Mouse (Mus musculus): ENCODE measurements around the gene Sema4a. TPM values are rescaled to one million over a fixed set of nuclear protein-coding genes. Genes with fewer than 3 reads are reported as not detected.

The Sema4a gene
- polyA plus RNA-seq, 1 experiment from 2014 or later = 11.8 TPM

DNA sequence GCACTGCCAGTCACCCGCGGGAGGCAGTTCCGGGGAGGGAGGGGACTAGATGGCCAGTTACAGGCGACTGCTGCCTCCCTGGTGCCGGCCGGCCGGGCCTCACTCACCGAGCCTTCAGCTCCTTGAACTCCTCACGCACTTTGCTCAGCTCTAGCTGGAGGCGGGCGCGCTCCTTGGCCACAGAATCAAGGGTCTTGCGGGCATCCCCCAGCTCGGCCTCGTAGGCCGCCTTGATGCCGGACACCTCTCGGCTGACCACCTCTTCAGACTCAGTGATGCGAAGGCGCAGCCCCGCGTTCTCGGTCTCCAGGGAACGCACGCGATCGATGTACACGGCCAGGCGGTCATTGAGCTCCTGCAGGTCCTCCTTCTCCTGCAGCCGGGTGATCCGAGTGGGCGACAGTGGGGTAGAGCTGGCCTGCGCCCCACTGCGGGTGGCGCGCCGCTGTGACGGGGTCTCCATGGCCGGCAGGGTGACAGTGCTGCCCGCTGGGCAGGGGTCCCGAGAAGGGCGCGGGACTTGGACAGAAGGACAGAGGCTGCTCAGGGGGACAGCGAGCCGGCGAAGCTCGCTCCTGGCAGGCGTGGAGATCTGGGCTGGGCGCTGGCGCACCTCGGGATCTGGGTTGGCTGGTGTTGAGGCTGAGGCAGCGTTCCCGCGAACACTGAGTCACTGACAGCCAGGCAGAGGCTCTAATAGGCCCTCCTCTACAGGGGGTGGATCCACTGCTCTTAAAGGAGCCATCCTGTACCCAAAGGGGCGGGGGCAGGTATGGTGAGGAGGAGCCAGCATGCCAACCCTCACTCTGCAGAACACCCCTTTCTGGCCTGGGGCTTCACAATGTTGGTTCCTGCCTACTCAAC is 41.9 kb upstream of the Sema4a start:
- H3K4me1 ChIP-seq (ENCODE audit: control insufficient read depth, insufficient read depth, low read length) = peaks cover 22% of the 10 kb centered on the region; the same call in 1 of the 2 replicates
- H3K4me3 ChIP-seq (ENCODE audit: low read depth, low read length) = peak overlapping the region; percentile 88
- H3K9me3 ChIP-seq (ENCODE audit: control insufficient read depth, low read depth, low read length) = no peaks in the 10 kb centered on the region
- peak overlapping the region; percentile 99 for H3K4me2 ChIP-seq (replicated peaks; ENCODE audit: low read depth, low read length)
- WGBS = under 1% methylated on average over 55 of the region's 55 CpGs
- H3K36me3 ChIP-seq (ENCODE audit: control insufficient read depth, insufficient read depth, low read length) = no peaks in the 10 kb centered on the region
- no peaks in the 10 kb centered on the region for H3K27me3 ChIP-seq (ENCODE audit: control insufficient read depth, insufficient read depth, low read length)
- peak; percentile 92 for ATAC-seq (ENCODE audit: insufficient number of reproducible peaks, insufficient read depth, low FRiP score, low read depth)
- peak overlapping the region; percentile 82 for H3K27ac ChIP-seq (ENCODE audit: low read length)
- peak overlapping the region; percentile 81 for H3K9ac ChIP-seq (replicated peaks; ENCODE audit: low read depth, low read length)

DNA sequence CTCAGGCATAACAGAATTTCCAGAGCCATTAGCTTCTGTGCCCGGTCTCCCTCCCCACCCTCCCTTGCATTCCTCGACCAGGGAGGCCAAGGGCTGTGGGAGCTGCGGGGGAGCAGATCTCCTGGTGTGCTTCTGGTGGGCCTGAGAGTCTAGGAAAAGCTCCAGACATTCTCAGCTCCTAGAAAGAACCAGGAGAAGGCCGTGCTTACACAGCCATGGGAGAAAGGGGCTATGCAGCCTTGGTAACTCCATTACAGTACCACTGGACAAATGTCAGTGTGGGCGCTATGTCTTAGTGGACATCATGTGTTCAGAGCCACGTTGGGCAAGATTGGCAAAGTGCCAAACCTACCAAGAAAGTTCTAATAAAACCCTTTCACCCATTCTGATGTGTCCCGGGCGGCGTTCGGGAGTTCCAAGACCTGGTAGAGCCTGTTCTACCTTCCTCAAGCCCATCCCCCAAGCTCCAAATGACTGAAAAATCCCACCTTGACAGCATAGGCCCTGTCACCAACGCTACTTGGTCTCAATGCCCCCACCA is 41.1 kb upstream of the Sema4a start:
- Histone ChIP-seq H3K9me3 (ENCODE audit: control insufficient read depth, low read depth, low read length) (no peaks in the 10 kb centered on the region), H3K4me2 (replicated peaks; ENCODE audit: low read depth, low read length) (peak overlapping the region; percentile 99), H3K4me1 (ENCODE audit: control insufficient read depth, insufficient read depth, low read length) (peaks cover 22% of the 10 kb centered on the region; the same call in 1 of the 2 replicates), H3K27me3 (ENCODE audit: control insufficient read depth, insufficient read depth, low read length) (no peaks in the 10 kb centered on the region), H3K36me3 (ENCODE audit: control insufficient read depth, insufficient read depth, low read length) (peaks cover 3% of the 10 kb centered on the region; the same call in 1 of the 2 replicates), H3K27ac (ENCODE audit: low read length) (peak overlapping the region; percentile 82; the same call in 1 of the 2 replicates), H3K4me3 (ENCODE audit: low read depth, low read length) (peak overlapping the region; percentile 88), H3K9ac (replicated peaks; ENCODE audit: low read depth, low read length) (peak overlapping the region; percentile 81)
- ATAC-seq (ENCODE audit: insufficient number of reproducible peaks, insufficient read depth, low FRiP score, low read depth) = no peak
- 15% methylated on average over 11 of the region's 11 CpGs for WGBS

DNA sequence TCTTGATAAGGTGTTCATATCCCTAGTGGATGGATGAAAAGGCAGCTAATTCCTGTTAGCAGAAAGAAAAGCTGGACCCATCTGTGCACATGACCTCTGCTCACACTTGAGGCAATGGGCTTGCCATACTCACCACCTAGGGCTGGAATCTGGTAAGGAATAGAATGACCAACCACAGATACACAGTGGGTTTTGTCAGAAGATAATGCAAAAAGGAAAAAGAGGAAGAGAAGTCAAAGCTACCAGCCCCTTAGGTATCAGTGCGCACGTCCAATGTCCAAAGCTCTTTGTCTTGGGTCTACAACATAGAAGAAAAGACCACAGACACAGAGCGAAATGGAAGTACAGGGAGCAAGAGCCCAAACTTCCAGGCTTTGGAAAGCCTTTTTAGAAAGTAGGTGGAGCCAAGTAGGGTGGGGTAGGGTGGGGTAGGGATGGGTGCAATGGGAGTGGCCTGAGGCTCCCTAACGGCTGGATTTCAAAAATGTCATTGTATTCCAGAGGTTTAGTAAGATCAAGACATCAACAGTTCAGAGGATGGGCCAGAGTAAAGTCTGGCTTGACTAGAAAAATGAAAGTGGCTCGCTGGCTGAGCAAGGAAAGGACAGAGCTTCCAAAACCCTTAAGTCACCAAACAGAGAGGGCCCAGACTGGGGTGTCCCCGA is 40.5 kb upstream of the Sema4a start:
- WGBS = 55% methylated on average over 6 of the region's 6 CpGs
- H3K9me3 ChIP-seq (ENCODE audit: control insufficient read depth, low read depth, low read length) = no peaks in the 10 kb centered on the region
- ATAC-seq (ENCODE audit: insufficient number of reproducible peaks, insufficient read depth, low FRiP score, low read depth) = no peak
- peak overlapping the region; percentile 88 for H3K4me3 ChIP-seq (ENCODE audit: low read depth, low read length)
- no peaks in the 10 kb centered on the region for H3K27me3 ChIP-seq (ENCODE audit: control insufficient read depth, insufficient read depth, low read length)
- H3K27ac ChIP-seq (ENCODE audit: low read length) = peak overlapping the region; percentile 82; the same call in 1 of the 2 replicates
- H3K4me2 ChIP-seq (replicated peaks; ENCODE audit: low read depth, low read length) = peak overlapping the region; percentile 99
- peaks cover 22% of the 10 kb centered on the region; the same call in 1 of the 2 replicates for H3K4me1 ChIP-seq (ENCODE audit: control insufficient read depth, insufficient read depth, low read length)
- peaks cover 3% of the 10 kb centered on the region; the same call in 1 of the 2 replicates for H3K36me3 ChIP-seq (ENCODE audit: control insufficient read depth, insufficient read depth, low read length)
- peak overlapping the region; percentile 81; the same call in 1 of the 2 replicates for H3K9ac ChIP-seq (replicated peaks; ENCODE audit: low read depth, low read length)

DNA sequence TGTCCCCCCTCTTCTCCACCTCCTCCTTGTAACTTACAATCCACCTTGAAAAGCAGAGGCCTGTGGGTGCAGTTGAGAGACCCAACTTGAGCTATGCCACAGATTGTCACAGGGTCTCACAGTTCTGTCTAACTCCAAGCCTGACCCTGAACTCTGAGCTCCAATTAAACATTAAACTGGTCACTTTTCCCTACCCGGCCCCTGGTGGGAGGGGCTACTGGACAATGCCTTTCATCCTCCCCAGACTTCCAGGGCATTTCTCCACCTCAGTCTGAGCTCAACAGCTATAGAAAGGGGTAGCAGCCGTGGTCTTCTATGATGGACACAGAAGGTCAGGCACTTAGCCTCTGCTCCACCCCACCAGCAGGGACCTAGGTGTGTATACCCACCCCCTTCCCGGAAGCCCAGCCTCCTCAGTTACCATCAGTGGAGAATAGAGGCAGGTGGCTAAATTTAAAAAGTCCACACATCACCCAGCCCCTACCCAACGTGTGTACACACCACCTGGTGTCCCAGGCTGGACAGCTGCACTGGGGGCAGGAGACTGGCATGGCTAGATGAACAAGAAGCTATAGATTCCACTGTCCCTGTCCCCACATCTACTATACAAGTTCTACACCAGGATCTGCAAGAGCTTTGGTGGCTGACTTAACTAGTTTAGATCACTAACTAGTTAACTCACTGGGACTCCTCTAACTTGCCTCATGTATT is 39.8 kb upstream of the Sema4a start:
- Histone ChIP-seq H3K4me2 (replicated peaks; ENCODE audit: low read depth, low read length) (peak overlapping the region; percentile 99), H3K27me3 (ENCODE audit: control insufficient read depth, insufficient read depth, low read length) (no peaks in the 10 kb centered on the region), H3K27ac (ENCODE audit: low read length) (no peak overlapping the region), H3K9me3 (ENCODE audit: control insufficient read depth, low read depth, low read length) (no peaks in the 10 kb centered on the region), H3K4me3 (ENCODE audit: low read depth, low read length) (peak overlapping the region; percentile 0; the same call in 1 of the 2 replicates), H3K4me1 (ENCODE audit: control insufficient read depth, insufficient read depth, low read length) (peaks cover 22% of the 10 kb centered on the region; the same call in 1 of the 2 replicates), H3K36me3 (ENCODE audit: control insufficient read depth, insufficient read depth, low read length) (peaks cover 3% of the 10 kb centered on the region; the same call in 1 of the 2 replicates), H3K9ac (replicated peaks; ENCODE audit: low read depth, low read length) (no peak overlapping the region)
- ATAC-seq (ENCODE audit: insufficient number of reproducible peaks, insufficient read depth, low FRiP score, low read depth) = no peak
- WGBS = 54% methylated on average over 4 of the region's 4 CpGs

DNA sequence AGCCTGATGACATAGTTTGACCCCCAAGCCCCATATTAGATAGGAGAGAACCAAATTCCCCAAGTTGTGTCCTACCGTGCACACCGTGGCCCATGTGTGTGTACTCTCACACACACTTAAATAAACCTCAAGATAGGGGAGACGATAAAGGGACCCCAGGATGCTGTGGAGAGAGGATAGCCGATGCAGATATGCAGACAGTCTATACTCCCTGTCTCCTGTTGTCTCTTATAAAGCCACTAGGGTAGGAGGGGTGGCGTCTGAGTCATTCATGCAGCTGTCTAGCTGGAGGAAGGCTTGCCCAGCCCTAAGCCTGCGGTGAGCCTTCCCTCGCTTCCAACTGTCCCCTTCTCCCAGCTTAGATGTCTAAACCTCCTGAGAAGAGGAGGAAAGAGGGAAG is 39.1 kb upstream of the Sema4a start:
- Histone ChIP-seq H3K4me1 (ENCODE audit: control insufficient read depth, insufficient read depth, low read length) (peaks cover 25% of the 10 kb centered on the region; the same call in 1 of the 2 replicates), H3K27me3 (ENCODE audit: control insufficient read depth, insufficient read depth, low read length) (no peaks in the 10 kb centered on the region), H3K27ac (ENCODE audit: low read length) (no peak overlapping the region), H3K4me3 (ENCODE audit: low read depth, low read length) (no peak overlapping the region), H3K9ac (replicated peaks; ENCODE audit: low read depth, low read length) (no peak overlapping the region), H3K4me2 (replicated peaks; ENCODE audit: low read depth, low read length) (no peak overlapping the region), H3K9me3 (ENCODE audit: control insufficient read depth, low read depth, low read length) (no peaks in the 10 kb centered on the region), H3K36me3 (ENCODE audit: control insufficient read depth, insufficient read depth, low read length) (peaks cover 3% of the 10 kb centered on the region; the same call in 1 of the 2 replicates)
- 78% methylated on average over 7 of the region's 7 CpGs for WGBS
- no peak for ATAC-seq (ENCODE audit: insufficient number of reproducible peaks, insufficient read depth, low FRiP score, low read depth)

DNA sequence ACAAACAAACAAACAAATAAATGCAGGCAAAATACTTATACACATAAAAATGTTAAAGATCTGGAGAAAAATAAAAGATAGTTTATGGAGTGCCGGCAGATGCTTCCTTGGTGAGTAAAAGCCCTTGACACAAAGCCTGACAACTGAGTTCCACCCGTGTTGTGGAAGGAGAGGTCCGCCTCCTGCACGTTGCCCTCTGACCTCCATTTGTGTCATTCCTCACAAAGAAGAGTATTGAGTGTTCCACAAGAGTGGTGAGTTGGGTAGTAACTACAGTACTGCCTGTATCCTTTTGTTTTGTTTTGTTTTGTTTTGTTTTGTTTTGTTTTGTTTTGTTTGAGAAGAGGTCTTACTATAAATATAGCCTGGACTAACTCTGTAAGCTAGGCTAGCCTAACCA is 38.6 kb upstream of the Sema4a start:
- WGBS = 75% methylated on average over 4 of the region's 4 CpGs
- Histone ChIP-seq H3K4me1 (ENCODE audit: control insufficient read depth, insufficient read depth, low read length) (peaks cover 30% of the 10 kb centered on the region; the same call in 1 of the 2 replicates), H3K4me3 (ENCODE audit: low read depth, low read length) (no peak overlapping the region), H3K9ac (replicated peaks; ENCODE audit: low read depth, low read length) (no peak overlapping the region), H3K4me2 (replicated peaks; ENCODE audit: low read depth, low read length) (no peak overlapping the region), H3K36me3 (ENCODE audit: control insufficient read depth, insufficient read depth, low read length) (peaks cover 3% of the 10 kb centered on the region; the same call in 1 of the 2 replicates), H3K27me3 (ENCODE audit: control insufficient read depth, insufficient read depth, low read length) (no peaks in the 10 kb centered on the region), H3K9me3 (ENCODE audit: control insufficient read depth, low read depth, low read length) (no peaks in the 10 kb centered on the region), H3K27ac (ENCODE audit: low read length) (no peak overlapping the region)
- no peak for ATAC-seq (ENCODE audit: insufficient number of reproducible peaks, insufficient read depth, low FRiP score, low read depth)

DNA sequence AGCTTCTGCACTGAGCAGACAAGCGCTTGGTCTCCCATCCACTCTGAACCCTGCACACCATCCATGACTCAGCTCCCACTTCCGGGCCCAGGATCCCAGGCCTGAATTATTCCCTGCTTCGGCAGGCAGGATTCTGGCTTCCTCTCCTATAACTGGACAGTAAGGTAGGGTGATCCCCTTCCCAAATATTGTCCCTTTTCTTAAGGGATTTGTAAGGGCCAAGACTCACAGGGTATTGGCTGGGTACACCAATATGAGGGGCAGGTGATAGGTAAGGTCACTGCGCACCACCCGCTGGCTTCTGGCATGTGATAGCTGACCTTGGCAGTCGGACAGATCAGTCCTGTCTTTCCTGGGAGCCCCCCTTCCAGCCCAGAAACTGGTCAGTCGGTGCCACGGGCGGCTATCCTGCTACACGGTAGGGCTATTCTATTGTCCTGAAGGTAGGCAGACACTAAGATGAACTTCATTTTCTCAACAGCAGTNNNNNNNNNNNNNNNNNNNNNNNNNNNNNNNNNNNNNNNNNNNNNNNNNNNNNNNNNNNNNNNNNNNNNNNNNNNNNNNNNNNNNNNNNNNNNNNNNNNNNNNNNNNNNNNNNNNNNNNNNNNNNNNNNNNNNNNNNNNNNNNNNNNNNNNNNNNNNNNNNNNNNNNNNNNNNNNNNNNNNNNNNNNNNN is 34.9 kb upstream of the Sema4a start:
- no peak overlapping the region for H3K4me3 ChIP-seq (ENCODE audit: low read depth, low read length)
- peaks cover 3% of the 10 kb centered on the region; the same call in 1 of the 2 replicates for H3K36me3 ChIP-seq (ENCODE audit: control insufficient read depth, insufficient read depth, low read length)
- no peaks in the 10 kb centered on the region for H3K9me3 ChIP-seq (ENCODE audit: control insufficient read depth, low read depth, low read length)
- 84% methylated on average over 10 of the region's 10 CpGs for WGBS
- 0 out of 2 replicates have a peak overlapping the region, but pooled peaks have one; percentile 14 for H3K9ac ChIP-seq (replicated peaks; ENCODE audit: low read depth, low read length)
- H3K27ac ChIP-seq (ENCODE audit: low read length) = no peak overlapping the region
- no peak overlapping the region for H3K4me2 ChIP-seq (replicated peaks; ENCODE audit: low read depth, low read length)
- ATAC-seq (ENCODE audit: insufficient number of reproducible peaks, insufficient read depth, low FRiP score, low read depth) = no peak
- H3K27me3 ChIP-seq (ENCODE audit: control insufficient read depth, insufficient read depth, low read length) = no peaks in the 10 kb centered on the region
- peaks cover 35% of the 10 kb centered on the region; the same call in 1 of the 2 replicates for H3K4me1 ChIP-seq (ENCODE audit: control insufficient read depth, insufficient read depth, low read length)

All from stomach, embryonic 14.5 days (tissue).